Mouse (Mus musculus) gastrocnemius, adult 8-10 months (tissue): ENCODE measurements around the gene Arl13a. TPM values are rescaled to one million over a fixed set of nuclear protein-coding genes. Genes with fewer than 3 reads are reported as not detected.
"Not testable (repeated sequence)": the region's sequence is repeated elsewhere in the genome, so short reads cannot be mapped to it uniquely, and the experiment has no call there.

Source experiments
- DNase-seq, 2 experiments: peaks; one replicate each; pipeline ENCODE4 v3.0.0; 2022; ENCODE audit warnings: low spot score in 2 of 2
- total RNA-seq, 4 experiments: library from RNA; stranded (reverse); gene quantifications; 2 replicates each; pipeline ENCODE4 v1.2.4; 2022

Arl13a gene
- total RNA-seq, result not detected

- not testable (repeated sequence) for DNase-seq
Measured at GRCm38 (mm10) chrX:134187201-134187600, at the start of gene Arl13a. Arl13a (plus strand) TSS chrX:134187501.

GRCm38 (mm10) chrX:134140024-134140423 is 47.3 kb upstream of the Arl13a start:
- no peak for DNase-seq

- no peak for DNase-seq
Measured at GRCm38 (mm10) chrX:134141551-134141950, 45.8 kb upstream of the Arl13a start.

GRCm38 (mm10) chrX:134141986-134142385 is 45.3 kb upstream of the Arl13a start:
- no peak for DNase-seq

GRCm38 (mm10) chrX:134158151-134158550 is 29.1 kb upstream of the Arl13a start:
- DNase-seq, result no peak

- DNase-seq, result no peak
Measured at GRCm38 (mm10) chrX:134160442-134160841, 26.9 kb upstream of the Arl13a start.

- peak in 1 of 2 experiments; percentile 4 for DNase-seq
Measured at GRCm38 (mm10) chrX:134162043-134162720, 25.1 kb upstream of the Arl13a start, which contains the start of gene Xkrx. Xkrx (minus strand) TSS chrX:134162076.

- DNase-seq, result no peak
Measured at GRCm38 (mm10) chrX:134162826-134163225, 24.5 kb upstream of the Arl13a start.

GRCm38 (mm10) chrX:134163484-134163883 is 23.8 kb upstream of the Arl13a start:
- DNase-seq, result no peak

GRCm38 (mm10) chrX:134170584-134170983 is 16.7 kb upstream of the Arl13a start:
- DNase-seq, result no peak

GRCm38 (mm10) chrX:134174699-134175098 is 12.6 kb upstream of the Arl13a start:
- DNase-seq, result no peak

GRCm38 (mm10) chrX:134208491-134208890 is 21.2 kb downstream of the Arl13a start:
- DNase-seq, result no peak

GRCm38 (mm10) chrX:134211151-134211642 is 23.9 kb downstream of the Arl13a start:
- no peak for DNase-seq

- no peak for DNase-seq
Measured at GRCm38 (mm10) chrX:134218161-134218560, 30.9 kb downstream of the Arl13a start.

GRCm38 (mm10) chrX:134220618-134221017 is 33.3 kb downstream of the Arl13a start:
- no peak for DNase-seq

- DNase-seq, result no peak
Measured at GRCm38 (mm10) chrX:134221856-134222255, 34.6 kb downstream of the Arl13a start, which contains the start of gene Nox1. Nox1 (minus strand) TSS chrX:134221956.

- DNase-seq, result no peak
Measured at GRCm38 (mm10) chrX:134233048-134233447, 45.7 kb downstream of the Arl13a start.

GRCm38 (mm10) chrX:134238266-134238665 is 51.0 kb downstream of the Arl13a start:
- no peak for DNase-seq

- DNase-seq, result no peak
Measured at GRCm38 (mm10) chrX:134245946-134246345, 58.6 kb downstream of the Arl13a start.

- no peak for DNase-seq
Measured at GRCm38 (mm10) chrX:134248202-134248601, 60.9 kb downstream of the Arl13a start.
